Mouse (Mus musculus) adrenal gland, postnatal 4 days (tissue): Measurements from ENCODE around the gene Tti1. TPM values are rescaled to one million over a fixed set of nuclear protein-coding genes. Genes with fewer than 3 reads are reported as not detected.

ENCODE experiments used
- DNase-seq, 2 experiments: peaks; one replicate each; pipeline ENCODE4 v3.0.0; 2021 to 2022; ENCODE audit warnings: low spot score in 2 of 2, mixed read lengths in 2 of 2
- total RNA-seq, 2 experiments: library from RNA; stranded (reverse); gene quantifications; 2 replicates each; pipeline ENCODE4 v1.2.3; 2021

The Tti1 gene
- total RNA-seq, 2 experiments from 2014 or later: 26.9 to 27.7 TPM

DNA sequence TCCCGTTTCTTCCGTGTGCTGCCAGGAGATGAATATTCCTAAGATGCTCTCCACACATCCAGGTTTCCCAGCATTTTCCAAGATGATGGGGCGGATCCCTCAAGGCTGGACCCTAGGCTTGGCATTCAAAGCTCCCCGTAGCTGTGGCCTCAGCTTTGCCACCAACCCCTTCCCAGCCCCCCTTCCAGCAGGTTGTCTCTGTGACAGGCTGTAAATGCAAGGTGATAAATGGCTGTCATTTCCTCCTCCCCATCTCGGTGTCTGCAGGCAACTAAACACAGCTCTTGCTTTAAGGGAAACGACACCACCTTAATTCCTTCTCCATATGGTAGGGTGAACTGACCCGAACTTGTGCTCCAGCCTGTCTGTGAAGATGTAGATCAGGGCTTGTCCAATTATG is 52.6 kb downstream of the Tti1 start:
- DNase-seq: no peak

- DNase-seq: no peak
These were observed 53.4 kb downstream of the Tti1 start for GRCm38 (mm10) chr2:157974604-157975501.

DNA sequence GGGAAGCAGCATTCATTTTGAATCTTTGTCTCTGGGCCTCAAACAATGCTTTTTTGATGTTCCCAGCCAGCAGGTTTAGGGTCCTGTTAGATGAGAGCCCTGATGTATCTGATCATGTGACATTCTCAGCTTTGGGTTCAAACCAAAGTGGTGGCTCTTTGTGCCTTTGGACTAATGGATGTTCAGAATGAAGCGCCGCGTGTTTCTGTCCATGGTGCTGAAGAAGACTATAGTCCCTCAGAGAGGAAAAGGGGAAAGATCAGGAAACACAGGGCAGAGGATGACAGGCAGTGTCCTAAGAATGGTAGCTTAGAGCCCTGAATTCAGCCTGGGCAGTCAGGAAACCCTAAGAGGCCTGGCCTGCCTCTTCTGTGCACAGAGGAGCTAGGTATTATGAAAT is 57.6 kb downstream of the Tti1 start:
- DNase-seq: peak; percentile 10 to 41

GRCm38 (mm10) chr2:157970124-157970523 is 58.1 kb downstream of the Tti1 start:
- DNase-seq: no peak

- DNase-seq: no peak
These were observed 60.4 kb downstream of the Tti1 start for GRCm38 (mm10) chr2:157967856-157968255.

GRCm38 (mm10) chr2:157957707-157958108 is 70.5 kb downstream of the Tti1 start:
- no peak for DNase-seq

- DNase-seq: no peak
These were observed 74.3 kb downstream of the Tti1 start for GRCm38 (mm10) chr2:157953978-157954377.

GRCm38 (mm10) chr2:157944156-157944893 is 83.9 kb downstream of the Tti1 start:
- no peak for DNase-seq

- peak; percentile 31 to 53 for DNase-seq
These were observed 84.6 kb downstream of the Tti1 start for GRCm38 (mm10) chr2:157943514-157944155.

DNA sequence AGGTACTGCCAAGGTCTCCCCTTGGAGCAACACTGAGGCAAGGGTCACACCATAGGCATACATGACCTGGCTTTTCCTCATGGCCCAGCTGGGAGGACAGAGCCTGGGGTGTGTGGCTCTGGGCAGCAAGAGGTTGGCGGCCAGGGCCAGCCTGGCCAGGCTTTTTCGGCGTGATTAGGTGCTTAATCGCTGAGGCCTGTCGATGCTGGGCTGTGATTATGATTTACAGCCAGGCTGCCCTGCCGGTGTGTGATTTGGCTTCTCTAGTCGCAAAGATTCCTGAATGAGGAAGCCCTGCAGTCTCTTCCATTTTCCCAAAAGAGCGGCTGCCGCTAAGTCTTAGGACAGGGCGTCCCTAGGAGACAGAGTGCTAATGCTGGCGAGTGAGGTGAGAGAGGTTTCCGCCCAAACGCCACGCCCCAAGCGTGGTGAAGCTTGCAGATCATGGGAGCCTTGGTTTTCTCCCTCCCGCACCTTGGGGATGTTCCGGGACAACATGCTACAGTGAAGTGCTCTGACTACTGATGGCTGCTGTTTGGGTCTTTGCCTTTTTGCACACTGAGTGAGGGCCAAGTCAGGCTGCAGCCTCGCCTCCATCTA is 87.5 kb downstream of the Tti1 start:
- DNase-seq: no peak

GRCm38 (mm10) chr2:157936676-157937075 is 91.6 kb downstream of the Tti1 start:
- no peak for DNase-seq

DNA sequence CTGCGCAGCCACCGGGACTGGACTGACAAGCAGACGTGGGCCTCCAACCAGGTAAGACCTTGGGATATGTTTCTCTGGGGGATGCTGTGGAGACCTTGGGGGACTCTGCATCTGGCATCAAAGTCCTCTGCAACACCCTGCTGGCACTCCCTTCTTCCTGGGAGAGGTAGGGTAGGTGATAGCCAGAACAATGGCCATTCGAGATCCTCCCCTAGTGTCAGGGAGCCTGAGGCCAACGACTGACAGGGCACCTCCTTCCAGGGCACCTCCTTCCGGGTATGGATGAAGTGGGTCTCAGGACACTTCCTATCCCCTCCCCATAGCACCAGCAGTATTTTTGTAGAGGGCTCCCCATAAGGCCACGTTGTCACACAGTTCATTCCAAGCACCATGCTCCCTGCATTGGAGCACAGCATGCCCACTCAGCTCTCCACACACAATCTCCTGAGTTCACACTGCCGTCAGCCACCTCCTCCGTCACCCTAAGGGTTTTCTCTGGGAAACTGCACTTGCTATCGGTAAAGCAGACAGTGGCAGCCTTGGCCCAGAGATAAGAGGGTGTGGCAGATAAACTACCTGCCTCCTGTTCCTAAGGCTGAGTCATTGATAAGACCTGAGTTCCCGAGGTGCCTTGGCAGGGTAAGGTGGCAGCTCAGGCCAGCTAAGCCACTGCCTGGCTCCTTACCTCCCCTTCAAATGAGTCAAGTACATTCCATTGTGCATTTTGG is 92.6 kb downstream of the Tti1 start:
- DNase-seq: no peak

DNA sequence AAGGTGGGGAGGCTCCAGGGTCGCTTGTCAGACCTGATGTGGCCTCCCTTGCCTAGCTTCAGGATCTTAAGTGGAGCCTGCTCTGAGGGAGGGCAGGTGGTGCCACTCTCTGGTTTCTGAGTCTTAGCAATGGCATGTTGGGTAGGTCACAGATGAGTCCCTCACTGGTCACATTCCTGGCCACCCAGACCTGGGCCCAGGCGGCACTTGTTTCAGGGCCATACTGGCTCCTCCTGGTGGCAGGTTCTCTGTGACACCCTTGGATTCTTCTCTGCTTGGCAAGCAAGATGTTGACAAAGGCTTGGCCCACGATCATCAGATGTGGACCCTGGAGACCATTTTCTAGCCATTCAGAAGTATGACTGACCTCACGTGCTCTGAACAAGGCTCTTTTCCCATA is 95.6 kb downstream of the Tti1 start:
- no peak for DNase-seq

Other genes with a start within 250 kb of the Tti1 start
- gene Vstm2l, start 113.8 kb downstream of the Tti1 start, total RNA-seq: 10 to 100 TPM; 17.6 to 24.9 TPM
- 10 to 100 TPM; 40.2 to 45.1 TPM for gene Rprd1b, start 64 bp upstream of the Tti1 start, total RNA-seq
- 10 to 100 TPM; 58.1 to 65.3 TPM for gene Tgm2, start 118.0 kb upstream of the Tti1 start, total RNA-seq
- 1 to 10 TPM; 5.1 to 6.1 TPM for gene D630003M21Rik, start 200.8 kb upstream of the Tti1 start, total RNA-seq
- not detected for gene Bpi, start 229.7 kb upstream of the Tti1 start, total RNA-seq